Mouse (Mus musculus): Measurements from ENCODE around the gene Tab1.

DNA sequence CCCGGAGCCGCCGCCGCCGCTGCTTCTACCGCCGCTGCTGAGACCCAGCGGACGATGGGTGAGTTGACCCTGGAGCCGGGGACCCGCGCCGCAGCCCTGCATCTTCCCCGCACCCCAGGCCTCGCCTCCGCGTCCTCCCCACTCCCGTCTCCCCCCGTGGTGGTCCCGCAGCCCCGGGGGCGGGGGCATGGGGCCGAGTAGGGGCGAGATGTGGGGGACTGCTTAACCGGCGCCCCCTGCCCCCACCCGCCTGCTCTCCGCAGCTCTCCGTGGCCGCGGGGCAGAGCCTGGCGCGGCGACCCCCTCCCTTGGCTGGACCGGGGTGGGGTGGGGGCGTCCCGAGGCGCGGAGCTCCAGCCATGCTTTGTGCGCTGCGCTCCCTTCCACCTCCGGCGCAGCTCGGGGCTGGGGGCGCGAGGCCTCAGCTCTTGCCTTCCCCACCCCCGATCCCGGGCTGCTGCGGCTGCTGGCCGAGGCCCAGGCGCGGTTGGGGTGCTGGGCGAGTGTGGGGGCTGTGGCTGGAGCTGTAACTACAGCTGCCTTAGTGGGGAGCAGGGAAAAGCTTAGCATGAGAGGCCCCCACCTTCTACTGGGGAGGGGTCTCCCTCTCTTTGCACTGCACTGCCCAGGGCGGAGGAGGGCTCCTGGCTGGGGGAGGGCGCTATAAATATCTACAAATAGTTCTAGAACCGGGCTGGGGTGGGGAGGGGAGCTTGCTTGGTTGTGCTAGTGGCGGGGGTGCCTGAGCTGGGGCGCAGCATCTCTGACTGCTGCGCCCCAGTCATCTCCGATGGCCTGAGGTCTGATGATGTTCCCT is 41.1 kb downstream of the Tab1 start:
- no peak for TF ChIP-seq ZC3H11A (IDR thresholded peaks at IDR 0.05; ENCODE audit: low read depth, low read length)
- no peak for TF ChIP-seq CTCF (conservative IDR thresholded peaks at IDR 0.05 in 1 of 2, IDR thresholded peaks at IDR 0.05 in 1 of 2; ENCODE audit: low read depth in 2 of 2, low read length in 2 of 2)
- no peak for TF ChIP-seq JUN (IDR thresholded peaks at IDR 0.05; ENCODE audit: insufficient read depth, low read depth, low read length)
- no peak for TF ChIP-seq UBTF (IDR thresholded peaks at IDR 0.05; ENCODE audit: low read depth, low read length)
- no peak for TF ChIP-seq BHLHE40 (IDR thresholded peaks at IDR 0.05; ENCODE audit: low read depth, low read length)
- TF ChIP-seq TCF12 (IDR thresholded peaks at IDR 0.05; ENCODE audit: low read depth, low read length): no peak
- TF ChIP-seq MAFK (IDR thresholded peaks at IDR 0.05; ENCODE audit: insufficient replicate concordance, low read length): no peak
- TF ChIP-seq RCOR1 (conservative IDR thresholded peaks at IDR 0.05; ENCODE audit: low read depth, low read length): no peak
- no peak for TF ChIP-seq MYC (IDR thresholded peaks at IDR 0.05; ENCODE audit: low read depth, low read length)
- no peak for TF ChIP-seq NRF1 (IDR thresholded peaks at IDR 0.05; ENCODE audit: low read depth, low read length)

Data from CH12.LX (cell line).